Mouse (Mus musculus): ENCODE data around the gene Nfkbiz. TPM values are rescaled to one million over a fixed set of nuclear protein-coding genes. Genes with fewer than 3 reads are reported as not detected.

The Nfkbiz gene
- polyA plus RNA-seq, 1 experiment = 4.7 TPM

- Histone ChIP-seq H3K4me3 (ENCODE audit: insufficient read depth, low read depth, low read length) (no peak overlapping the region), H3K27ac (ENCODE audit: insufficient read depth, low read depth, low read length) (no peak overlapping the region), H3K4me1 (ENCODE audit: control insufficient read depth, insufficient read depth, low read length) (no peaks in the 10 kb centered on the region), H3K27me3 (replicated peaks; ENCODE audit: control insufficient read depth, insufficient read depth, low read length) (no peaks in the 10 kb centered on the region), H3K36me3 (ENCODE audit: control insufficient read depth, insufficient read depth, low read length) (no peaks in the 10 kb centered on the region)
- TF ChIP-seq POLR2A (IDR thresholded peaks at IDR 0.05; ENCODE audit: low read depth, low read length) = no peak
- TF ChIP-seq CTCF (conservative IDR thresholded peaks at IDR 0.05; ENCODE audit: insufficient read depth, insufficient read length, low read depth, low read length) = no peak
- DNase-seq = no peak
- WGBS = 79% methylated on average over 7 of the region's 7 CpGs
Measured at GRCm38 (mm10) chr16:55784379-55784778, 54.3 kb downstream of the Nfkbiz start.

GRCm38 (mm10) chr16:55783923-55784322, 54.8 kb downstream of the Nfkbiz start:
- Histone ChIP-seq H3K27me3 (replicated peaks; ENCODE audit: control insufficient read depth, insufficient read depth, low read length) (no peaks in the 10 kb centered on the region), H3K4me3 (ENCODE audit: insufficient read depth, low read depth, low read length) (no peak overlapping the region), H3K36me3 (ENCODE audit: control insufficient read depth, insufficient read depth, low read length) (no peaks in the 10 kb centered on the region), H3K27ac (ENCODE audit: insufficient read depth, low read depth, low read length) (no peak overlapping the region), H3K4me1 (ENCODE audit: control insufficient read depth, insufficient read depth, low read length) (no peaks in the 10 kb centered on the region)
- TF ChIP-seq POLR2A (IDR thresholded peaks at IDR 0.05; ENCODE audit: low read depth, low read length) (no peak), CTCF (conservative IDR thresholded peaks at IDR 0.05; ENCODE audit: insufficient read depth, insufficient read length, low read depth, low read length) (no peak)
- no peak for DNase-seq
- WGBS = 59% methylated on average over 3 of the region's 3 CpGs

- no peaks in the 10 kb centered on the region for H3K36me3 ChIP-seq (ENCODE audit: control insufficient read depth, insufficient read depth, low read length)
- no peaks in the 10 kb centered on the region for H3K27me3 ChIP-seq (replicated peaks; ENCODE audit: control insufficient read depth, insufficient read depth, low read length)
- TF ChIP-seq POLR2A (IDR thresholded peaks at IDR 0.05; ENCODE audit: low read depth, low read length) = no peak
- no peak overlapping the region for H3K27ac ChIP-seq (ENCODE audit: insufficient read depth, low read depth, low read length)
- no peak for DNase-seq
- no peak overlapping the region for H3K4me3 ChIP-seq (ENCODE audit: insufficient read depth, low read depth, low read length)
- no peaks in the 10 kb centered on the region for H3K4me1 ChIP-seq (ENCODE audit: control insufficient read depth, insufficient read depth, low read length)
- 89% methylated on average over 2 of the region's 2 CpGs for WGBS
Measured at GRCm38 (mm10) chr16:55782911-55783310, 55.8 kb downstream of the Nfkbiz start.

GRCm38 (mm10) chr16:55781809-55782208, 56.9 kb downstream of the Nfkbiz start:
- Histone ChIP-seq H3K4me1 (ENCODE audit: control insufficient read depth, insufficient read depth, low read length) (no peaks in the 10 kb centered on the region), H3K27ac (ENCODE audit: insufficient read depth, low read depth, low read length) (no peak overlapping the region), H3K4me3 (ENCODE audit: insufficient read depth, low read depth, low read length) (no peak overlapping the region), H3K36me3 (ENCODE audit: control insufficient read depth, insufficient read depth, low read length) (no peaks in the 10 kb centered on the region), H3K27me3 (replicated peaks; ENCODE audit: control insufficient read depth, insufficient read depth, low read length) (no peaks in the 10 kb centered on the region)
- WGBS = 74% methylated on average over 5 of the region's 5 CpGs
- TF ChIP-seq CTCF (conservative IDR thresholded peaks at IDR 0.05; ENCODE audit: insufficient read depth, insufficient read length, low read depth, low read length) (no peak), POLR2A (IDR thresholded peaks at IDR 0.05; ENCODE audit: low read depth, low read length) (no peak)
- DNase-seq = no peak

- H3K27me3 ChIP-seq (replicated peaks; ENCODE audit: control insufficient read depth, insufficient read depth, low read length) = no peaks in the 10 kb centered on the region
- no peaks in the 10 kb centered on the region for H3K4me1 ChIP-seq (ENCODE audit: control insufficient read depth, insufficient read depth, low read length)
- H3K36me3 ChIP-seq (ENCODE audit: control insufficient read depth, insufficient read depth, low read length) = no peaks in the 10 kb centered on the region
- H3K27ac ChIP-seq (ENCODE audit: insufficient read depth, low read depth, low read length) = no peak overlapping the region
- 62% methylated on average over 5 of the region's 5 CpGs for WGBS
- DNase-seq = no peak
- no peak for TF ChIP-seq CTCF (conservative IDR thresholded peaks at IDR 0.05; ENCODE audit: insufficient read depth, insufficient read length, low read depth, low read length)
- no peak for TF ChIP-seq POLR2A (IDR thresholded peaks at IDR 0.05; ENCODE audit: low read depth, low read length)
- no peak overlapping the region for H3K4me3 ChIP-seq (ENCODE audit: insufficient read depth, low read depth, low read length)
Measured at GRCm38 (mm10) chr16:55780958-55781558, 57.6 kb downstream of the Nfkbiz start.

- no peak for DNase-seq
- TF ChIP-seq CTCF (conservative IDR thresholded peaks at IDR 0.05; ENCODE audit: insufficient read depth, insufficient read length, low read depth, low read length) (no peak), POLR2A (IDR thresholded peaks at IDR 0.05; ENCODE audit: low read depth, low read length) (no peak)
- Histone ChIP-seq H3K4me3 (ENCODE audit: insufficient read depth, low read depth, low read length) (no peak overlapping the region), H3K4me1 (ENCODE audit: control insufficient read depth, insufficient read depth, low read length) (no peaks in the 10 kb centered on the region), H3K27me3 (replicated peaks; ENCODE audit: control insufficient read depth, insufficient read depth, low read length) (no peaks in the 10 kb centered on the region), H3K36me3 (ENCODE audit: control insufficient read depth, insufficient read depth, low read length) (no peaks in the 10 kb centered on the region), H3K27ac (ENCODE audit: insufficient read depth, low read depth, low read length) (no peak overlapping the region)
- WGBS = 82% methylated on average over 11 of the region's 11 CpGs
Measured at GRCm38 (mm10) chr16:55776329-55776728, 62.4 kb downstream of the Nfkbiz start.

- no peak for DNase-seq
- Histone ChIP-seq H3K27me3 (replicated peaks; ENCODE audit: control insufficient read depth, insufficient read depth, low read length) (no peaks in the 10 kb centered on the region), H3K27ac (ENCODE audit: insufficient read depth, low read depth, low read length) (no peak overlapping the region), H3K4me1 (ENCODE audit: control insufficient read depth, insufficient read depth, low read length) (no peaks in the 10 kb centered on the region), H3K4me3 (ENCODE audit: insufficient read depth, low read depth, low read length) (no peak overlapping the region), H3K36me3 (ENCODE audit: control insufficient read depth, insufficient read depth, low read length) (no peaks in the 10 kb centered on the region)
- WGBS = 88% methylated on average over 3 of the region's 3 CpGs
- TF ChIP-seq POLR2A (IDR thresholded peaks at IDR 0.05; ENCODE audit: low read depth, low read length) = no peak
- no peak for TF ChIP-seq CTCF (conservative IDR thresholded peaks at IDR 0.05; ENCODE audit: insufficient read depth, insufficient read length, low read depth, low read length)
Measured at GRCm38 (mm10) chr16:55770247-55770646, 68.5 kb downstream of the Nfkbiz start.

Other genes with a start within 250 kb of the Nfkbiz start
- gene Nxpe3, start 56.4 kb upstream of the Nfkbiz start, polyA plus RNA-seq (2012; rRNA removed) = 4.6 and 4.9 TPM in 2 replicates
- 1.5 and 2.5 TPM in 2 replicates for gene Cep97, start 96.0 kb upstream of the Nfkbiz start, polyA plus RNA-seq (2012; rRNA removed)
- gene Rpl24, start 127.4 kb upstream of the Nfkbiz start, polyA plus RNA-seq (2012; rRNA removed) = 175 and 226 TPM in 2 replicates
- gene Zbtb11, start 135.0 kb upstream of the Nfkbiz start, polyA plus RNA-seq (2012; rRNA removed) = 2.9 and 3.2 TPM in 2 replicates
- 16.3 and 24.6 TPM in 2 replicates for gene Pcnp, start 190.8 kb upstream of the Nfkbiz start, polyA plus RNA-seq (2012; rRNA removed)
- gene Trmt10c, start 198.9 kb upstream of the Nfkbiz start, polyA plus RNA-seq (2012; rRNA removed) = 2.9 and 3.3 TPM in 2 replicates
- 2.9 and 3.1 TPM in 2 replicates for gene Senp7, start 209.4 kb upstream of the Nfkbiz start, polyA plus RNA-seq (2012; rRNA removed)

All from kidney, adult 2 months (tissue).